Mouse (Mus musculus): ENCODE measurements around the gene Ddx21.

GRCm38 (mm10) chr10:62568861-62569260 lies 33.2 kb downstream of the Ddx21 start:
- TF ChIP-seq CTCF (IDR thresholded peaks at IDR 0.05; ENCODE audit: extremely low read depth, insufficient read length, insufficient replicate concordance, low read depth, low read length) (no peak), POLR2A (IDR thresholded peaks at IDR 0.05; ENCODE audit: low read depth, low read length) (no peak)

Data from small intestine, adult 2 months (tissue).